Mouse (Mus musculus): ENCODE measurements around the gene Bola2. TPM values are rescaled to one million over a fixed set of nuclear protein-coding genes. Genes with fewer than 3 reads are reported as not detected.

Gene Bola2
- polyA plus RNA-seq, 1 experiment from 2014 or later, result 180 TPM

DNA sequence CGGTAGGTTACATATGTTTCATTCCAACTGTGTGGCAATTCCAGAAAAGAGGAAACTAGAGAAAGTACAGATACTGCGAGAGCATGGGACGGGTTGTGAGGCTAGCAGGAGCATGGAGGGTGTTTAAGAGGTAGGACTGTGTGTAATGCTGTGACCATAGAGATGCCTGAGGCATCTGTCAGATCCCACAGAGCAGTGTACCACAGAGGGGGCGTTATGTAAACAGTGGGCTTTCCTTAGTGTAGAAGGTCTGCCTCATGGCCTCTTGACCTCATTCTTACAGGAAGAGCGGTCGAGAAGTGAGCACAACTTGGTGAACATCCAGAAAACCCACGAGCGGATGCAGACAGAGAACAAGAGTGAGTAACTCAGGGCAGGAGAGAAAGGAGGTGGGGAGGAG, 31.6 kb upstream of the Bola2 start:
- no peaks in the 10 kb centered on the region for H3K27me3 ChIP-seq (ENCODE audit: control insufficient read depth, insufficient read depth, low read length)
- H3K4me3 ChIP-seq (ENCODE audit: low read depth, low read length), result no peak overlapping the region
- no peaks in the 10 kb centered on the region for H3K9me3 ChIP-seq (ENCODE audit: control insufficient read depth, low read length)
- H3K4me1 ChIP-seq (ENCODE audit: control insufficient read depth, insufficient read depth, low read length), result no peaks in the 10 kb centered on the region
- DNase-seq (ENCODE audit: low spot score, missing footprints), result no peak
- 82% methylated on average over 8 of the region's 8 CpGs for WGBS
- ATAC-seq (ENCODE audit: low FRiP score), result no peak
- H3K36me3 ChIP-seq (ENCODE audit: control insufficient read depth, insufficient read depth, low read length), result peaks cover 3% of the 10 kb centered on the region; the same call in 1 of the 2 replicates
- H3K4me2 ChIP-seq, result no peak overlapping the region
- H3K9ac ChIP-seq (ENCODE audit: low read length), result no peak overlapping the region
- H3K27ac ChIP-seq (ENCODE audit: low read depth, low read length), result no peak overlapping the region

DNA sequence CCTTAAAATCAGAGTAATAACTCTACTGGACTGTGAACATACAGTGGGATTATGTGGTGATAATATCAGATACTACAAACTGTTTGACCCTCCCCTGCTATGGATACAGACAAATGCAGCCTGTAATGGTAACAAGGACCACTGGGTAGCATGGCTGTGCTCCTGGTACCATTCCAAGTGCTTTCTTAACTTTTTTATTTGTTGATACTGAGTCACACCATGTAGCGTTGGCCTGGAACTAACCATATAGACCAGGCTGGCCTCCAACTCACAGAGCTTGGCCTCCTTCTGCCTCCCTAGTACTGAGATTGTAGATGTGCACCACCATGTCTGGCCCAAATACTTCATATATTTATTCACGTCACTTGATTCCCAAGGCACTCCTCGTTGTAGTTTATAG, 29.9 kb upstream of the Bola2 start:
- WGBS, result 96% methylated on average over 3 of the region's 3 CpGs
- Histone ChIP-seq H3K4me1 (ENCODE audit: control insufficient read depth, insufficient read depth, low read length) (no peaks in the 10 kb centered on the region), H3K27ac (ENCODE audit: low read depth, low read length) (no peak overlapping the region), H3K36me3 (ENCODE audit: control insufficient read depth, insufficient read depth, low read length) (peaks cover 3% of the 10 kb centered on the region; the same call in 1 of the 2 replicates), H3K4me2 (no peak overlapping the region), H3K27me3 (ENCODE audit: control insufficient read depth, insufficient read depth, low read length) (no peaks in the 10 kb centered on the region), H3K9me3 (ENCODE audit: control insufficient read depth, low read length) (no peaks in the 10 kb centered on the region), H3K9ac (ENCODE audit: low read length) (no peak overlapping the region), H3K4me3 (ENCODE audit: low read depth, low read length) (no peak overlapping the region)
- ATAC-seq (ENCODE audit: low FRiP score) (no peak), DNase-seq (ENCODE audit: low spot score, missing footprints) (no peak)

DNA sequence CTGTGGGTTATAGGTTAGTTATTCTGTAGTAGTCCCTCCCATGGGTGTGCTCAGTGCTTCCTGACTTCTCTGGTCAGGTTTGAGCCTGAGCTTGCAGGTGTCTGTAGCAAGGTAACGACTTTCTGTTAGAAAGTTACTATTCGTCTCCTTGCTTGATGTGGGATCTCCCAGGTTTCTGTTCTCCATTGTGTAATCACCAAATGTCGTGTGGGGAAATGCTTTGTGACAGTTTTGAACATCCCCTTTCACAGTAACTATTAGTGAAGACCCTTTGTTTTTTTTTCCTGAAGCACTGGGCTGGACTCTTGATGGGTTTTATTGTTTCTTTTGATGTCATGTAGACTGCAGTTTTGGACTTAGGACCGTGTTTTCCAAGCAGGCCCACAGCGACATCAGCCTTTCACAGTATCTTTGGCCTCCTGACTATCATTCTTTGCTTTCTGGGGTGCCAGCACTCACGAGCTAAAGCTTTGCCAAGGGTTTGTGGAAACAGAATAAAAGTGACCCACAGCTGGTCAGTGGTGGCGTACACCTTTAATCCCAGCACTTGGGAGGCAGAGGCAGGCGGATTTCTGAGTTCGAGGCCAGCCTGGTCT, 27.6 kb upstream of the Bola2 start:
- ATAC-seq (ENCODE audit: low FRiP score), result no peak
- no peaks in the 10 kb centered on the region for H3K9me3 ChIP-seq (ENCODE audit: control insufficient read depth, low read length)
- H3K4me2 ChIP-seq, result no peak overlapping the region
- DNase-seq (ENCODE audit: low spot score, missing footprints), result no peak
- no peak overlapping the region for H3K9ac ChIP-seq (ENCODE audit: low read length)
- 88% methylated on average over 9 of the region's 9 CpGs for WGBS
- no peaks in the 10 kb centered on the region for H3K4me1 ChIP-seq (ENCODE audit: control insufficient read depth, insufficient read depth, low read length)
- no peaks in the 10 kb centered on the region for H3K27me3 ChIP-seq (ENCODE audit: control insufficient read depth, insufficient read depth, low read length)
- H3K4me3 ChIP-seq (ENCODE audit: low read depth, low read length), result no peak overlapping the region
- no peak overlapping the region for H3K27ac ChIP-seq (ENCODE audit: low read depth, low read length)
- peaks cover 3% of the 10 kb centered on the region; the same call in 1 of the 2 replicates for H3K36me3 ChIP-seq (ENCODE audit: control insufficient read depth, insufficient read depth, low read length)

DNA sequence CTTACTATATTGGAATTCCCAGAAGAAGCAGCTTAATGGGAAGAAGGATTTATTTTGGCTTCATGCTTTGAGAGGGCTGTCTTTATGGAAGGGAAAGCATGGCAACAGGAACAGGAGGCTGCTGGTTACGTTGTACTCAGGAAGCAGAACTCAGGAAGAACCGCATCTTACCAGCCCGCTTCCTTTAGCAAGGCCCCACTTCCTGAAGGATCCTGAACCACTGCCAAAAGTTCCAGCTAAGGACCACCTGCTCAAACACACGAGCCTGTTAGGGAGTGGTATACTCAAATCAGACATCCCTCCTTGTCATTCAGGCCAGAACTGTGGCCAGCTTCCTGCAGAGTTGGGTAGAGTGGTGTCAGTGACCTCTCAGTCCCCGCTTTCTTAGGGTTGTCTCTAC, 26.7 kb upstream of the Bola2 start:
- WGBS, result 86% methylated on average over 5 of the region's 5 CpGs

DNA sequence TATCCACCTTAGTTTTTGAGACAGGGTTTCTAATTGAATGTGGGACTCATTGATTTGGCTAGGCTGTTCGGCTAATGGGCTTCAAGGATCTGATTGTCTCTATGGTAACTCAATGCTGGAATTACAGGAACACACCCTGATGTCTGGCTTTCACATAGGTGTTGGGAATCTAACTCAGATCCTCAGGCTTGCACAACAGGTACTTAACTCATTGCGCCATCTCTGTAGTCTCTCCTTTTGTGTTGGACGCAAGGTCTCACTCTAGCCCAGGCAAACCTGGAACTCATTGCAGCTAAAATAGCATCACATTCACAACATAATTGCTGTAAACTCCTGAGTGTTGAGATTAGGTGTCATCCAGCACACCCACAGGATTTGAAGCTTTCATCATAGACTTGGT, 25.0 kb upstream of the Bola2 start:
- Histone ChIP-seq H3K36me3 (ENCODE audit: control insufficient read depth, insufficient read depth, low read length) (0 out of 2 replicates have a peak, but pooled peaks cover 3% of the 10 kb centered on the region), H3K9me3 (ENCODE audit: control insufficient read depth, low read length) (no peaks in the 10 kb centered on the region), H3K4me2 (no peak overlapping the region)

More for the DNA sequence above, 26.7 kb upstream of the Bola2 start:
- Histone ChIP-seq H3K36me3 (ENCODE audit: control insufficient read depth, insufficient read depth, low read length) (peaks cover 6% of the 10 kb centered on the region; the same call in 1 of the 2 replicates), H3K9ac (ENCODE audit: low read length) (no peak overlapping the region), H3K9me3 (ENCODE audit: control insufficient read depth, low read length) (no peaks in the 10 kb centered on the region), H3K27ac (ENCODE audit: low read depth, low read length) (no peak overlapping the region), H3K4me1 (ENCODE audit: control insufficient read depth, insufficient read depth, low read length) (no peaks in the 10 kb centered on the region), H3K27me3 (ENCODE audit: control insufficient read depth, insufficient read depth, low read length) (no peaks in the 10 kb centered on the region), H3K4me3 (ENCODE audit: low read depth, low read length) (no peak overlapping the region), H3K4me2 (no peak overlapping the region)
- DNase-seq (ENCODE audit: low spot score, missing footprints), result no peak
- ATAC-seq (ENCODE audit: low FRiP score), result no peak

DNA sequence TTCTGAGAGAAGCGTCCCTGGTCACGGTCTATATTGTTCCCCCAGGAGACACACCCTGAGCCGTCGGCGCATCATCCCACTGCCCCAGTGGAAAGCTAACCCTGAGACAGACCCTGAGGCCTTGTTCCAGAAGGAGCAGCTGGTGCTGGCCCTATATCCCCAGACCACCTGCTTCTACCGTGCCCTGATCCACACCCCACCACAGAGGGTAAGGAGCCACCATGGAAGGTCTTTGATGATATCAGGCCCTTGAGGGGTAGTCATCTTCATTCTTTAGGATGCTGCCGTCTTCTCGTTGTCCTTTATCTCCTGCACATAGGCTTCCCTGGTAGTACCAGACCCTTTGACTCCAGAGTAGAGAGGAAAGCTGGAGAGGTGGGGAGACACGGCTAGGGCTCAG, 23.1 kb upstream of the Bola2 start:
- Histone ChIP-seq H3K9ac (ENCODE audit: low read length) (no peak overlapping the region), H3K27ac (ENCODE audit: low read depth, low read length) (no peak overlapping the region), H3K9me3 (ENCODE audit: control insufficient read depth, low read length) (no peaks in the 10 kb centered on the region), H3K4me1 (ENCODE audit: control insufficient read depth, insufficient read depth, low read length) (no peaks in the 10 kb centered on the region), H3K4me2 (no peak overlapping the region), H3K27me3 (ENCODE audit: control insufficient read depth, insufficient read depth, low read length) (no peaks in the 10 kb centered on the region), H3K36me3 (ENCODE audit: control insufficient read depth, insufficient read depth, low read length) (0 out of 2 replicates have a peak, but pooled peaks cover 3% of the 10 kb centered on the region), H3K4me3 (ENCODE audit: low read depth, low read length) (no peak overlapping the region)
- DNase-seq (ENCODE audit: low spot score, missing footprints), result no peak
- 94% methylated on average over 9 of the region's 9 CpGs for WGBS
- no peak for ATAC-seq (ENCODE audit: low FRiP score)

More for the DNA sequence above, 25.0 kb upstream of the Bola2 start:
- Histone ChIP-seq H3K4me1 (ENCODE audit: control insufficient read depth, insufficient read depth, low read length) (no peaks in the 10 kb centered on the region), H3K4me3 (ENCODE audit: low read depth, low read length) (no peak overlapping the region), H3K27ac (ENCODE audit: low read depth, low read length) (no peak overlapping the region), H3K27me3 (ENCODE audit: control insufficient read depth, insufficient read depth, low read length) (no peaks in the 10 kb centered on the region), H3K9ac (ENCODE audit: low read length) (no peak overlapping the region)
- WGBS, result 96% methylated on average over 3 of the region's 3 CpGs
- ATAC-seq (ENCODE audit: low FRiP score) (no peak), DNase-seq (ENCODE audit: low spot score, missing footprints) (no peak)

DNA sequence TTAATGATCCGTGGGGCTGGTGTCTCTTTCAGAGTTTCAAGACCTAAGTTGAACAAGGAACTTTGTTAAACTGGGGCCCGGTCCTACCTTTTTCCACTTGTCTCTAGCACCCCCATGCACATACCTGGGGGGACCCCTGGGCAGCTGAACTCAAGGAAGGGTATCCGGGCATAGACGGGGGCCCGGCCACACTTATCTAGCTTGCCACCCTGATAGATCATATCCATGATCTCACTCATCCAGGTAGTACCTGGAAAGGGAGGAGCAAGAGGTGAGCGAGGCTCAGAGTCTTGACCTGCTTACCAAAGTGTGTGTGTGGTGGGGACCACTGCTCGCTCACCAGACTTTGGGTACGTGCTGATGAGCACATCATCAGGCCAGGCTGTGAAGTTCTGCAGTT, 20.1 kb upstream of the Bola2 start:
- Histone ChIP-seq H3K9ac (ENCODE audit: low read length) (no peak overlapping the region), H3K27me3 (ENCODE audit: control insufficient read depth, insufficient read depth, low read length) (no peaks in the 10 kb centered on the region), H3K4me3 (ENCODE audit: low read depth, low read length) (no peak overlapping the region), H3K4me1 (ENCODE audit: control insufficient read depth, insufficient read depth, low read length) (no peaks in the 10 kb centered on the region), H3K27ac (ENCODE audit: low read depth, low read length) (no peak overlapping the region), H3K4me2 (no peak overlapping the region), H3K36me3 (ENCODE audit: control insufficient read depth, insufficient read depth, low read length) (0 out of 2 replicates have a peak, but pooled peaks cover 3% of the 10 kb centered on the region), H3K9me3 (ENCODE audit: control insufficient read depth, low read length) (no peaks in the 10 kb centered on the region)
- 91% methylated on average over 8 of the region's 8 CpGs for WGBS
- ATAC-seq (ENCODE audit: low FRiP score) (no peak), DNase-seq (ENCODE audit: low spot score, missing footprints) (no peak)

DNA sequence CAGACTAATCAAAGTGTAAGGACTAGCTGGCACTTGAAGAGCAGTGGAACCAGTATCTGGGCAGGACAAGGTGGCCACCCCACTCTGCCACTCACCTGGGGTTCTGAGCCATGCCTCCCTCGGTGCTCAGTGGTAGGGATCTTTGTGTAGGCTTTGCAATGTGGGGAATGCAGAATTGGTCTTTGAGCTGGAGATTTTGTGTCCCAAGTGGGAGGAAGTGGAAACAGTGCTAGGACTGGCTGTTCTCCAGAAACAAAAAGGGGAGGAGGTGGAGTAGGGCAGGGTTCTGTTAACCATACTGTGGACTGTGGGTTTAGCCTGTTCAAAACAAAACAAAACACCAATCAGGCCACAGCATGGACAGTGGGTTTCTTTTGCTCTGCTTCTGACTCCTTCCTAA, 19.0 kb upstream of the Bola2 start, which contains the start of gene Sult1a1:
Sult1a1 (minus strand) TSS at position 226 of the 400 bp plus-strand sequence.
- Histone ChIP-seq H3K27ac (ENCODE audit: low read depth, low read length) (no peak within 1 kb of the TSS), H3K4me2 (no peak within 1 kb of the TSS), H3K9me3 (ENCODE audit: control insufficient read depth, low read length) (no peaks in the 10 kb centered on the region), H3K27me3 (ENCODE audit: control insufficient read depth, insufficient read depth, low read length) (no peaks in the 10 kb centered on the region), H3K9ac (ENCODE audit: low read length) (no peak within 1 kb of the TSS), H3K36me3 (ENCODE audit: control insufficient read depth, insufficient read depth, low read length) (0 out of 2 replicates have a peak, but pooled peaks cover 3% of the 10 kb centered on the region), H3K4me3 (ENCODE audit: low read depth, low read length) (no peak within 1 kb of the TSS), H3K4me1 (ENCODE audit: control insufficient read depth, insufficient read depth, low read length) (no peaks in the 10 kb centered on the region)
- ATAC-seq (ENCODE audit: low FRiP score) (no peak), DNase-seq (ENCODE audit: low spot score, missing footprints) (no peak)
- 81% methylated on average over 1 of the region's 1 CpGs for WGBS

DNA sequence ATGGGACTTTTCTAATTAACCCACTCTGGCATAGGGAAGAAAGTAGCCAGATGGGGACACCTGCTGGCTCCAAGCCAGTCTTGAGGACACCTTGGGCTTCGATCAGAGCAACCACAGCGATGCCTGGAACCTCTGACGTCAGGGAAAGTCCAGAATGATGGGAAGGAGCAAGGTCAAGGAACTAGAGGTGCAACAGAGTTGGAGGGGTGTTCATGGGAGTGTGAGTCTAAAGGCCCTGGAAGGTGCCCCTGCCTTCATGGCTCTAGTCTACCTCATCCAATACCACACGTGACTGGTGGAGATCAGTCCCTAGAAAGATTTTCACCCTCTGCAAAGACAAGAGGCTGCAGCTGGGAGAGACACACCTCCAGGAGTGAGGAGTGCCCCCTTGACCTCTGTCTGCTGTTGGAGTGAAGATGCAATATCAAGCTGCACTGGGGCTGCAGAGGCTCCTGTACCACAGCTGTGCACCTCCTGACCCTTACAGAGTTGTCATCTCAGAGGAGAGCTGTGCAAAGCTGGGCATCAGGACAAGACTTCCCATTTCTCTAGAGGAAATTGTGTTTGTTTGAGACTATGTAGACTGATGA, 18.5 kb upstream of the Bola2 start:
- no peak for ATAC-seq (ENCODE audit: low FRiP score)
- WGBS, result 76% methylated on average over 4 of the region's 4 CpGs
- no peaks in the 10 kb centered on the region for H3K9me3 ChIP-seq (ENCODE audit: control insufficient read depth, low read length)

More for the DNA sequence above, 18.5 kb upstream of the Bola2 start:
- H3K27ac ChIP-seq (ENCODE audit: low read depth, low read length), result no peak overlapping the region
- no peak overlapping the region for H3K4me2 ChIP-seq
- no peaks in the 10 kb centered on the region for H3K27me3 ChIP-seq (ENCODE audit: control insufficient read depth, insufficient read depth, low read length)
- H3K4me1 ChIP-seq (ENCODE audit: control insufficient read depth, insufficient read depth, low read length), result no peaks in the 10 kb centered on the region
- H3K36me3 ChIP-seq (ENCODE audit: control insufficient read depth, insufficient read depth, low read length), result 0 out of 2 replicates have a peak, but pooled peaks cover 3% of the 10 kb centered on the region
- DNase-seq (ENCODE audit: low spot score, missing footprints), result no peak
- H3K4me3 ChIP-seq (ENCODE audit: low read depth, low read length), result no peak overlapping the region
- no peak overlapping the region for H3K9ac ChIP-seq (ENCODE audit: low read length)
